Mouse (Mus musculus) midbrain, embryonic 14.5 days (tissue): ENCODE data around the gene Trak2. TPM values are rescaled to one million over a fixed set of nuclear protein-coding genes. Genes with fewer than 3 reads are reported as not detected.
"Not testable (repeated sequence)": the region's sequence is repeated elsewhere in the genome, so short reads cannot be mapped to it uniquely, and the experiment has no call there.

ENCODE experiments used
- ATAC-seq: fragments of 200-750 bp; cut with Nextera tagmentation; 2 replicates; pipeline ENCODE4 v1.8.0; 2017; ENCODE audit warnings: moderate number of reproducible peaks, moderate library complexity; ENCODE audit not compliant: low FRiP score, low TSS enrichment
- DNase-seq: peaks from one replicate; pipeline ENCODE4 v3.0.0-alpha.2; 2015
- H3K27ac ChIP-seq: fragments of 300-500 bp; sonication (generic); replicated peaks from 2 replicates; pipeline ENCODE4 v1.5.1; 2014; ENCODE audit warnings: mild to moderate bottlenecking, low read depth, low read length, moderate library complexity
- H3K27me3 ChIP-seq: fragments of 300-500 bp; sonication (generic); 2 replicates; pipeline ENCODE4 v1.6.1; 2014; ENCODE audit warnings: low read length, control low read depth, mixed read lengths; ENCODE audit not compliant: control insufficient read depth, insufficient read depth
- H3K36me3 ChIP-seq: fragments of 300-500 bp; sonication (generic); 2 replicates; pipeline ENCODE4 v1.6.1; 2014; ENCODE audit warnings: low read length, control low read depth; ENCODE audit not compliant: control insufficient read depth, insufficient read depth
- H3K4me1 ChIP-seq: fragments of 300-500 bp; sonication (generic); 2 replicates; pipeline ENCODE4 v1.6.1; 2014; ENCODE audit warnings: mild to moderate bottlenecking, antibody characterized with exemption, low read length, control low read depth; ENCODE audit not compliant: control insufficient read depth, insufficient read depth
- H3K4me2 ChIP-seq: fragments of 300-500 bp; sonication (generic); 2 replicates; pipeline ENCODE4 v1.6.1; 2014; ENCODE audit warnings: mild to moderate bottlenecking, low read length, moderate library complexity
- H3K4me3 ChIP-seq: fragments of 300-500 bp; sonication (generic); replicated peaks from 2 replicates; pipeline ENCODE4 v1.5.1; 2014; ENCODE audit warnings: low read depth, low read length
- H3K9ac ChIP-seq: fragments of 300-500 bp; sonication (generic); replicated peaks from 2 replicates; pipeline ENCODE4 v1.6.1; 2014; ENCODE audit warnings: mild to moderate bottlenecking, low read length, moderate library complexity
- H3K9me3 ChIP-seq: fragments of 300-500 bp; sonication (generic); 2 replicates; pipeline ENCODE4 v1.6.1; 2016; ENCODE audit warnings: low read length, control low read depth, mixed read lengths; ENCODE audit not compliant: control insufficient read depth
- WGBS: fragments of 180-500 bp; shearing (Covaris S2); extraction: QIAGEN DNeasy Blood & Tissue Kit; methylation state at CpG from one replicate; pipeline ENCODE4 v1.1.7; 2014; 5-methylcytosine and 5-hydroxymethylcytosine counted together
- polyA plus RNA-seq: library from polyadenylated mRNA; unstranded; fragments of >200 nt; fragmentation: Nextera tagmentation; extraction: Ambion mirVana; gene quantifications from 2 replicates; pipeline ENCODE4 v1.2.1, GENCODE M21; 2014

Trak2 gene
- polyA plus RNA-seq, 1 experiment from 2014 or later, result 18.2 TPM

DNA sequence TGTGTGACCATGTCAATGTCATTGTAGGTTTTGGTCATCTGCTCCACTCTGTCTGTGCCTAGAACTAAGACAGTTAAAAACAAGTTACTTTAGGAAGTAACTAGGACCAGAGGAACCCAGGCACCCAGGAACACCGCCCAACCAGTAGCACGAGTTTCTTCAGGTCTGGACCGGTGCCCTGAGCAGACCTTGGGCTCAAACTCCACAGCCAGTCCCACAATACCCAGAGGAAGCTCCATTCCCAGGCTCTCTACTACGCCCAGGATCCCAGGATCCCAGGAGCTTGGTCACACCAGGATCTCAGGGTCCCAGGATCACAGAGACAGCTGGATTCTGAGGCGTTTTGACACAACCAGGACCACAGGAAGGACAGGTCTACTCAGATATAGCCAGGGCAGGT lies 46.6 kb downstream of the Trak2 start:
- Histone ChIP-seq H3K4me2 (no peak overlapping the region), H3K36me3 (peaks cover 14% of the 10 kb centered on the region), H3K27me3 (no peaks in the 10 kb centered on the region), H3K27ac (no peak overlapping the region), H3K9me3 (0 out of 2 replicates have a peak, but pooled peaks cover 4% of the 10 kb centered on the region), H3K4me1 (no peaks in the 10 kb centered on the region), H3K9ac (no peak overlapping the region), H3K4me3 (no peak overlapping the region)
- 97% methylated on average over 5 of the region's 5 CpGs for WGBS
- no peak for ATAC-seq
- no peak for DNase-seq

DNA sequence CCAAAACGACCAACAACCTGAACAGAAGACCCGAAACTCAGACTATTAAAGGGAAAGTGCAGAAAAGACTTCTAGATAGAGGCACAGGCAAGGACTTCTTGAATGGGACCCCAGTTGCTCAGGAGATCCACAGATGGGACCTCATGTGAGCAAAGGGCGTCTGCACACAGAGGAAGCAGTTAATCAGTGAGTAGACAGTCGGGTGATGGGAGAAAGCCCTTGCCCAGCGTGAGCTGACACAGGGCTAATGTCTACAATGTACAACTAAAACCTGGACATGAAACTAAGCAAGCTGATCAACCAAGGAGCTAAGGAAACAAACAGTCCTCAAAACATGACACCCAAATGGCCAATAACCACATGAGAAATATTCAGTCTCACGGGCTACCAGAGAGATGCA lies 55.7 kb downstream of the Trak2 start:
- Histone ChIP-seq H3K4me1 (no peaks in the 10 kb centered on the region), H3K4me3 (no peak overlapping the region), H3K27ac (no peak overlapping the region), H3K27me3 (no peaks in the 10 kb centered on the region), H3K36me3 (peaks cover 85% of the 10 kb centered on the region), H3K9ac (no peak overlapping the region), H3K9me3 (no peaks in the 10 kb centered on the region), H3K4me2 (no peak overlapping the region)
- no peak for DNase-seq
- 95% methylated on average over 6 of the region's 6 CpGs for WGBS
- ATAC-seq, result no peak

DNA sequence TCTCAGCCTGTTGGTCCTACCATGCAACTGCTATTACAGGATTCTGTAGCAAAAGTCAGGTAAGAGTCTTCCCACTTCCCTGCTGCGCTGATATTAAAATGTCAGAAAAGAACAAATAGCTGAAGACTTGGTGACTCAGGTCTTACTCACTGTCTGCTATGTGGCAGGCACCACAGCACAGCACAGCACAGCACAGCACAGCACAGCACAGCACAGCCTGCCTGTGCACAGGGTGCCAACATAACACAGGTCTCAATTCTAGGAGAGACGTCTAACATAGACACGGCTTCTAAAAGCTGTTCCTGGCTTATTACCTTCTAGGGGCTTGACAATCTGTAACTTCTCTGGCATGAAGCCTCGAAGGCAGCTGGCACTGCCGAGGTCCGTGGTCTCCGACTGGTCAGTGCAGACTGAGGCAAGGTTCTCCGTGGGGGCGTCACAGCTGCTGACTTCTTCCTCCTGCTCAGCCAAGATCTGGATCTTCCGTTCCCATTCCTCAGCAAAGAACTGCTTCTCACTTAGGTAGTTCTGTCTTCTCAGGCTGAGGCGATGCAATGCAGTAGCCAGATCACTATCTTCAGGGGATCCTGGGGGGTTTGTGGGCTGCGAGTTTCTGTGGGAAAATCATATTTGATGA lies 63.5 kb downstream of the Trak2 start:
- DNase-seq, result no peak
- Histone ChIP-seq H3K36me3 (peaks cover 83% of the 10 kb centered on the region), H3K27me3 (no peaks in the 10 kb centered on the region), H3K4me3 (no peak overlapping the region), H3K9ac (no peak overlapping the region), H3K4me1 (no peaks in the 10 kb centered on the region), H3K9me3 (no peaks in the 10 kb centered on the region), H3K27ac (no peak overlapping the region), H3K4me2 (no peak overlapping the region)
- ATAC-seq, result no peak
- 94% methylated on average over 12 of the region's 12 CpGs for WGBS

DNA sequence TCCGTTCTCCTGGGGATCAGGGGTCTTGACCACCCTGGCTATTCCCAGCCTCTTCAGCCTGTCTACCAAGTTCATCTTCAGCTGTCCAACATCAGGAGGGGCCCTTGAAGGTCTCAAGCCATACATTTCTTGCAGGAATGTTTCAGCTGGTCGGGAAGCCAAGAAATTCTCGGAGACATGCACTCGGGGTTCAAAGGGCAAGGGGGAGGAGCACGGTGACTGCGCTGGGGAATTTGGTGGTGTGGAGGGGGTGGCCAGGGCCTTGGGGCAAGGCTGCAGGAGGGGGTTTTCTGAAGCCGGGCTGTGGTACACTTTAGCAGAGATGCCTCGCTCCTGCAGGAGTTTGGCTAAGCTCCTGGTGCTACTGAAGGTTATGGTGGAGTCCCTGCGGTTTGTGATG lies 69.5 kb downstream of the Trak2 start:
- H3K4me1 ChIP-seq, result no peaks in the 10 kb centered on the region
- no peaks in the 10 kb centered on the region for H3K9me3 ChIP-seq
- peaks cover 54% of the 10 kb centered on the region for H3K36me3 ChIP-seq
- H3K4me2 ChIP-seq, result no peak overlapping the region
- DNase-seq (no peak), ATAC-seq (no peak)
- 92% methylated on average over 9 of the region's 9 CpGs for WGBS
- no peak overlapping the region for H3K4me3 ChIP-seq
- no peaks in the 10 kb centered on the region for H3K27me3 ChIP-seq
- no peak overlapping the region for H3K9ac ChIP-seq
- H3K27ac ChIP-seq, result no peak overlapping the region

DNA sequence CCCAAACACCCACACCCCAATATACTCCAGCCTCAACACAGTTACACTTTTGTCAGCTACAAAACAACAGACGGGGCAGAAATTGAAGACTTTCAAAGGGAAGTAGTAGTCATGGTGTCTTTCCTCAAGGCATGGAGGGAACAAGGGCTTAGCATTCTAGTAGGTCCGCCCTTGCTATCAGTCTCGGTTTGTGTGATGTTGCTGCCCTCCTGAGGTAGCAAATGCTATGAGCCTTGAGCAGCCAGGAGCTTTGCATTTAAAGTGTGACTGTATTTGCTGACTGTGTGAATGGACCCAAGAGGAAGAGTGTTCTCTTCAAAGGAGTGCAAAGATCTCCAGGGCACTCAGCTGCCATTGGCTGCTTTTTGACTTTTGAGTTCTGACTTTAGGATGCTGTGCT lies 75.7 kb downstream of the Trak2 start:
- not testable (repeated sequence) for H3K9me3 ChIP-seq, H3K4me3 ChIP-seq, H3K4me1 ChIP-seq, H3K4me2 ChIP-seq, ATAC-seq, H3K9ac ChIP-seq, H3K27me3 ChIP-seq, H3K27ac ChIP-seq
- peaks cover 13% of the 10 kb centered on the region for H3K36me3 ChIP-seq
- DNase-seq, result peak; percentile 37
- WGBS, result 35% methylated on average over 3 of the region's 3 CpGs

DNA sequence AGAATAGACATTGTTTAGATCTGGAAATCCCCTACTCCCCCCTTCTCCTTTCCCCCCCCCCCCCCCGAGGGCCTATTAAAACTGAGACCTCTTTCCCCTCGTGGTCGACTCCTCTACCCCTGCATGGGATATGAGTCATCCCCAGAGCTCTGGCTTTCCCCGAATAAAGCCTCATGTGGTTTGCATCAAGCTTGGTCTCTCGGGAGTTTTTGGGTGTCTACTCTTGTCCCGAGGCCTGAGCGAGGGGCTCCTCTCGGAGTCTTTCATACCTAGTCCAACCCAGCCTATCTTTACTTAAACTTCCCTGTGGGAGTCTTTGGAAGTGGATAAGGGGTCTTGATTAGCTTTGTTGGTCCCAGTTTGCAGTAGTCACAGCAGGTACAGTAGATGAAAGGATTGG lies 80.8 kb downstream of the Trak2 start:
- H3K4me1 ChIP-seq, H3K4me2 ChIP-seq, H3K27me3 ChIP-seq, H3K36me3 ChIP-seq, H3K9ac ChIP-seq, H3K27ac ChIP-seq, DNase-seq, H3K9me3 ChIP-seq, H3K4me3 ChIP-seq, ATAC-seq: not testable (repeated sequence)
- 88% methylated on average over 7 of the region's 8 CpGs for WGBS

DNA sequence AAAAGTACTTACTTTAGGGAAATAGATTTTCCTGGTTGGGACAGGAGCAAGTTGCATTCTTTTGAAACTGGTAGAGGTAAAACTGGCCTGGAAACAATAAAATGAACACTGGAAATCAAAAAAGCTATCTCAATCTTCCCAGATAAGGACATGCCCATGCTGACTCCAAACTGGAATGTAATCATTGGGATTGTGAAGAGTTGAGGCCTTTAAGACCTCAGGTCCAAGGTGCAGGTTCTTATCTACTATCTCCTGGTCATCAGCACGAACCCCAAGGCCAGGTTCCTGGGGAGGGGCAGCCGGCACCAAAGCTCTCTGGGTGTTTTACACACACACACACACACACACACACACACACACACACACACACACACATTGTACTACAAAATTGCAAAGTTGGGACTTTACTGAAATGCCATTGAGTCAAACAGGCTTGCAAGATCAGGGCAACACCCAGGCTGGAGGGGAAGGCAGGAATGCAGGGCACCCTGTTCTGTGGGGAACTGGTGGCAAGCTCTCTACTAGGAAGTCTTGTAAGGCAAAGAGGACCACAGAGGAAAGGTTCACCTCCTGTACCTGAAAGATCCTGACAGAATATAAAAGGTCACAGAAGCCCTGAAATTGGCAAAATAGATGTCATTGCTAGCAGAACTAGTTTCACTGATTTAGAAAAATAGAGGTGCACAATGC lies 81.6 kb downstream of the Trak2 start:
- not testable (repeated sequence) for H3K4me3 ChIP-seq, H3K9me3 ChIP-seq, ATAC-seq, H3K9ac ChIP-seq, DNase-seq, H3K36me3 ChIP-seq, H3K4me1 ChIP-seq, H3K27ac ChIP-seq, H3K4me2 ChIP-seq, H3K27me3 ChIP-seq
- WGBS, result 84% methylated on average over 2 of the region's 2 CpGs

DNA sequence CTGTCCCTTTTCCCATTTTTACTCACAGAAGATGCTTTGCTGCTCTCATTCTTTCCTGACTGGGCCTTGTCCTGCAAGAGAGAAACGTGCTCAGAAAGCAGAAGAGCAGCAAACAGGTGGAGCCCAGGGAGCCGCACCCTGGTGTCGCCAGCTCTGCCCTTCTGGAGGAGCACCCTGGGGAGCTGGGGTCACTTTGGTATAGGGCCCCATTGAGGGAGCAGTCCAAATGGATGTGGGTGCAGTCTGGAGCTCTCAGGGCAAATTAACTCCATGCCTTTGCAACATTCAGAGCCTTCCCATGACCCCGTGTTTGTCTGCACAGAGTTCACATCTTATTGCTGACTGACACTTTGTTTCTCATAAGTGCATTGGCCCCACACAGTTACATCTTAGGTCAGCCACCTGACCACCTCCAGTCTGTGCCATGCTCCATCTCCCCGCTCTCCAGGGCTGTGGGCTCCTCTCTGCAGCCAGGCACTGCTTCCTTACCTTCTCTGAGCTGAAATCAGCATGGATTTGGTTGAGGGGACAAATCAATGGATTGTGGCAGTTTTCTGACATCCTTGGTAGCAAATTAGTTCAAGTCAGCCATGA lies 82.4 kb downstream of the Trak2 start:
- not testable (repeated sequence) for H3K27ac ChIP-seq, H3K36me3 ChIP-seq, H3K4me1 ChIP-seq, H3K9ac ChIP-seq, H3K27me3 ChIP-seq, DNase-seq, H3K4me3 ChIP-seq, H3K4me2 ChIP-seq, ATAC-seq, H3K9me3 ChIP-seq
- 78% methylated on average over 4 of the region's 5 CpGs for WGBS
